Mouse (Mus musculus) midbrain, embryonic 11.5 days (tissue): ENCODE measurements around the gene Trim26. TPM values are rescaled to one million over a fixed set of nuclear protein-coding genes. Genes with fewer than 3 reads are reported as not detected.

Source experiments
- ATAC-seq: fragments of 200-750 bp; cut with Nextera tagmentation; 2 replicates; pipeline ENCODE4 v1.8.0; 2017; ENCODE audit warnings: moderate TSS enrichment, moderate library complexity; ENCODE audit not compliant: low FRiP score
- DNase-seq: peaks from one replicate; pipeline ENCODE4 v3.0.0; 2015; ENCODE audit warnings: low spot score; ENCODE audit errors: missing footprints
- H3K27ac ChIP-seq: fragments of 300-500 bp; sonication (generic); 2 replicates; pipeline ENCODE4 v1.5.1; 2014; ENCODE audit warnings: low read depth, low read length
- H3K27me3 ChIP-seq: fragments of 300-500 bp; sonication (generic); 2 replicates; pipeline ENCODE4 v1.6.1; 2014; ENCODE audit warnings: mild to moderate bottlenecking, low read length, moderate library complexity, mixed read lengths; ENCODE audit not compliant: control insufficient read depth, insufficient read depth
- H3K36me3 ChIP-seq: fragments of 300-500 bp; sonication (generic); 2 replicates; pipeline ENCODE4 v1.6.1; 2014; ENCODE audit warnings: mild to moderate bottlenecking, low read length, moderate library complexity, mixed read lengths; ENCODE audit not compliant: control insufficient read depth, insufficient read depth
- H3K4me1 ChIP-seq: fragments of 300-500 bp; sonication (generic); 2 replicates; pipeline ENCODE4 v1.6.1; 2014; ENCODE audit warnings: low read length; ENCODE audit not compliant: control insufficient read depth, insufficient read depth
- H3K4me2 ChIP-seq: fragments of 300-500 bp; sonication (generic); 2 replicates; pipeline ENCODE4 v1.6.1; 2014; ENCODE audit warnings: mild to moderate bottlenecking, moderate library complexity
- H3K4me3 ChIP-seq: fragments of 300-500 bp; sonication (generic); 2 replicates; pipeline ENCODE4 v1.5.1; 2014; ENCODE audit warnings: low read depth, low read length
- H3K9ac ChIP-seq: fragments of 300-500 bp; sonication (generic); 2 replicates; pipeline ENCODE4 v1.6.1; 2014; ENCODE audit warnings: low read length
- H3K9me3 ChIP-seq: fragments of 300-500 bp; sonication (generic); 2 replicates; pipeline ENCODE4 v1.6.1; 2016; ENCODE audit warnings: low read length; ENCODE audit not compliant: control insufficient read depth
- WGBS: fragments of 180-500 bp; shearing (Covaris S2); extraction: QIAGEN DNeasy Blood & Tissue Kit; methylation state at CpG from one replicate; pipeline ENCODE4 v1.1.7; 2014; 5-methylcytosine and 5-hydroxymethylcytosine counted together
- polyA plus RNA-seq: library from polyadenylated mRNA; unstranded; fragments of >200 nt; fragmentation: Nextera tagmentation; extraction: Ambion mirVana; gene quantifications from 2 replicates; pipeline ENCODE4 v1.2.1, GENCODE M21; 2014

The Trim26 gene
- polyA plus RNA-seq, 1 experiment from 2014 or later: 32.4 TPM

GRCm38 (mm10) chr17:36903651-36904050, 66.7 kb downstream of the Trim26 start:
- 83% methylated on average over 3 of the region's 3 CpGs for WGBS
- no peaks in the 10 kb centered on the region for H3K27me3 ChIP-seq
- no peak for DNase-seq

GRCm38 (mm10) chr17:36908235-36908634, 71.3 kb downstream of the Trim26 start:
- Histone ChIP-seq H3K4me1 (no peaks in the 10 kb centered on the region), H3K9me3 (no peaks in the 10 kb centered on the region), H3K9ac (no peak overlapping the region), H3K4me2 (no peak overlapping the region), H3K27me3 (no peaks in the 10 kb centered on the region), H3K36me3 (no peaks in the 10 kb centered on the region), H3K27ac (no peak overlapping the region), H3K4me3 (no peak overlapping the region)
- no peak for ATAC-seq
- DNase-seq: no peak
- 50% methylated on average over 1 of the region's 1 CpGs for WGBS

More at GRCm38 (mm10) chr17:36903651-36904050, 66.7 kb downstream of the Trim26 start:
- no peak overlapping the region for H3K27ac ChIP-seq
- no peaks in the 10 kb centered on the region for H3K36me3 ChIP-seq
- H3K4me2 ChIP-seq: no peak overlapping the region
- H3K9me3 ChIP-seq: no peaks in the 10 kb centered on the region
- H3K9ac ChIP-seq: no peak overlapping the region
- no peaks in the 10 kb centered on the region for H3K4me1 ChIP-seq
- H3K4me3 ChIP-seq: no peak overlapping the region
- no peak for ATAC-seq

Other genes with a start within 250 kb of the Trim26 start
- gene H2-M9, start 194.5 kb upstream of the Trim26 start, polyA plus RNA-seq: not detected in 2 replicates
- gene H2-M1, start 164.9 kb upstream of the Trim26 start, polyA plus RNA-seq: not detected in 2 replicates
- not detected in 2 replicates for gene H2-M10.5, start 64.2 kb upstream of the Trim26 start, polyA plus RNA-seq
- not detected in 2 replicates for gene H2-M10.6, start 25.0 kb upstream of the Trim26 start, polyA plus RNA-seq
- gene Trim15, start 30.1 kb downstream of the Trim26 start, polyA plus RNA-seq: 0.48 and 0.51 TPM in 2 replicates
- gene Trim10, start 32.4 kb downstream of the Trim26 start, polyA plus RNA-seq: 7.7 and 8.1 TPM in 2 replicates
- gene Trim40, start 53.0 kb downstream of the Trim26 start, polyA plus RNA-seq: not detected in 2 replicates
- not detected in 2 replicates for gene Trim31, start 61.0 kb downstream of the Trim26 start, polyA plus RNA-seq
- 0.46 TPM in 2 replicates for gene Rnf39, start 105.8 kb downstream of the Trim26 start, polyA plus RNA-seq
- 152 and 157 TPM in 2 replicates for gene Ppp1r11, start 114.6 kb downstream of the Trim26 start, polyA plus RNA-seq
- 83.5 and 86.7 TPM in 2 replicates for gene Znrd1, start 121.4 kb downstream of the Trim26 start, polyA plus RNA-seq
- gene Znrd1as, start 121.5 kb downstream of the Trim26 start, polyA plus RNA-seq: 8.5 and 9.4 TPM in 2 replicates
- gene 2410137M14Rik, start 144.1 kb downstream of the Trim26 start, polyA plus RNA-seq: 0.39 TPM in 1 of 2 replicates, not detected in the other
- 0.41 and 0.67 TPM in 2 replicates for gene H2-M5, start 152.4 kb downstream of the Trim26 start, polyA plus RNA-seq
- 89.9 and 102 TPM in 2 replicates for gene Zfp57, start 164.0 kb downstream of the Trim26 start, polyA plus RNA-seq
- gene Mog, start 186.3 kb downstream of the Trim26 start, polyA plus RNA-seq: 0.18 and 0.42 TPM in 2 replicates
- gene Gabbr1, start 208.8 kb downstream of the Trim26 start, polyA plus RNA-seq: 14.3 and 14.5 TPM in 2 replicates